Mouse (Mus musculus): ENCODE data around the gene Fosl1. TPM values are rescaled to one million over a fixed set of nuclear protein-coding genes. Genes with fewer than 3 reads are reported as not detected.

Fosl1 gene
- total RNA-seq, 2 experiments from 2014 or later: 0.17 to 0.34 TPM

Other genes with a start within 250 kb of the Fosl1 start
- 1 to 10 TPM; 6.5 to 8.2 TPM for gene Pacs1, start 174.4 kb upstream of the Fosl1 start, total RNA-seq (2021)
- 10 to 100 TPM; 66.7 to 68.2 TPM for gene Sf3b2, start 152.1 kb upstream of the Fosl1 start, total RNA-seq (2021)
- gene Gal3st3, start 149.2 kb upstream of the Fosl1 start, total RNA-seq (2021): not detected
- not detected for gene Catsper1, start 111.8 kb upstream of the Fosl1 start, total RNA-seq (2021)
- 10 to 100 TPM; 47.6 to 50.7 TPM for gene Cst6, start 98.0 kb upstream of the Fosl1 start, total RNA-seq (2021)
- 10 to 100 TPM; 16.3 to 16.5 TPM for gene Eif1ad, start 80.8 kb upstream of the Fosl1 start, total RNA-seq (2021)
- 100 to 1,000 TPM; 127 to 128 TPM for gene Banf1, start 80.4 kb upstream of the Fosl1 start, total RNA-seq (2021)
- 10 to 100 TPM; 36.5 to 38.8 TPM for gene Sart1, start 58.8 kb upstream of the Fosl1 start, total RNA-seq (2021)
- gene Tsga10ip, start 45.0 kb upstream of the Fosl1 start, total RNA-seq (2021): 1 to 10 TPM; 1.2 to 1.3 TPM
- gene Drap1, start 22.6 kb upstream of the Fosl1 start, total RNA-seq (2021): 100 to 1,000 TPM; 587 to 651 TPM
- 10 to 100 TPM; 32.9 to 36.2 TPM for gene AI837181, start 22.4 kb upstream of the Fosl1 start, total RNA-seq (2021)
- gene Ccdc85b, start 10.3 kb downstream of the Fosl1 start, total RNA-seq (2021): 1 to 10 TPM; 4.0 to 5.1 TPM
- gene Fibp, start 13.1 kb downstream of the Fosl1 start, total RNA-seq (2021): 10 to 100 TPM; 33.7 to 38.5 TPM
- not detected for gene Ctsw, start 21.0 kb downstream of the Fosl1 start, total RNA-seq (2021)
- gene Efemp2, start 26.4 kb downstream of the Fosl1 start, total RNA-seq (2021): 1 to 10 TPM; 4.0 to 5.6 TPM
- 10 to 100 TPM; 18.3 to 22.1 TPM for gene Mus81, start 40.9 kb downstream of the Fosl1 start, total RNA-seq (2021)
- gene Cfl1, start 42.9 kb downstream of the Fosl1 start, total RNA-seq (2021): 10 to 100 TPM; 48.4 to 74.2 TPM
- under 1 TPM; 0.21 to 0.30 TPM for gene 1700020D05Rik, start 56.2 kb downstream of the Fosl1 start, total RNA-seq (2021)
- gene Snx32, start 63.0 kb downstream of the Fosl1 start, total RNA-seq (2021): 1 to 10 TPM; 5.5 to 5.8 TPM
- gene Ovol1, start 113.1 kb downstream of the Fosl1 start, total RNA-seq (2021): not detected
- gene Ap5b1, start 120.5 kb downstream of the Fosl1 start, total RNA-seq (2021): 1 to 10 TPM; 1.7 to 2.5 TPM
- gene Rnaseh2c, start 154.3 kb downstream of the Fosl1 start, total RNA-seq (2021): 10 to 100 TPM; 40.7 to 50.1 TPM
- 10 to 100 TPM; 24.0 to 26.0 TPM for gene Kat5, start 162.7 kb downstream of the Fosl1 start, total RNA-seq (2021)
- 10 to 100 TPM; 14.6 to 19.3 TPM for gene Rela, start 189.9 kb downstream of the Fosl1 start, total RNA-seq (2021)
- 1 to 10 TPM; 5.6 to 8.2 TPM for gene Sipa1, start 216.2 kb downstream of the Fosl1 start, total RNA-seq (2021)
- gene Map3k11, start 241.2 kb downstream of the Fosl1 start, total RNA-seq (2021): 1 to 10 TPM; 8.6 to 9.4 TPM
- 10 to 100 TPM; 12.5 to 13.8 TPM for gene Pcnx3, start 241.4 kb downstream of the Fosl1 start, total RNA-seq (2021)

Measured in gastrocnemius, adult 18-20 months (tissue).